Comparison of ENCODE assay signal across 11 mouse cellular contexts in the genomic region with DNA sequence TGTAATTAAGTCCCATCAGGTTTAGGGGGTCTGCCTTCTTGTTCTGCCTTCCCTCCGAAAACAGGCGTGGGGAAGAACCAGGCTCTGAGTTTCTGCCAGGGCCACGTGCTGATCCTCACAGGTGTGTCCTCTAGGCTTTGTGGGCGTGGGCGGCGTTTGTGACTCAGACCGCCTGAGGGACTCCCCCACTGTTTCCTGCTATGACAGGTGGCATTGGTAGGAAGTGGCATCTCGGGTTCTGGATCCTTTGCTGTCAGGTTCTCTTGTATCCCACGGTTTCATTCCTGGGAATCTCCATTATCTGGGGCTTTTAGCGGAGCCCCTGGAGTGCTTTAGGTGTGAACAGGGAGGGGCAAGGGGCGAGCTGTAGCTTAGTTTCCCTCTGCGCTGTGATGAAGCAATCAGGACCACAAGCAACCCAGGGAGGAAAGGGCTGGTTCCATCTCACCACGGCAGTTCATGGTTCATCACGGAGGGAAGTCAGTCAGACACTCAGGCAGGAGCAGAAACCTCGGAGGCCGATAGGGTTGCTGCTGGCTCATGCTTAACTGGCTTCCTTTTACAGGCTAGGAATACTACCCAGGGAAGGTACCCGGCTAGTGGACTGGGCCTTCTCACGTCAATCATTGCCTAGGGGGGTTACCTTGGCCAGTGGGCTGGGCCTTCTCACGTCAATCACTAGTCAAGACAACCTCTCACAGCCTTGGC. TPM values are rescaled to one million over a fixed set of nuclear protein-coding genes. Genes with fewer than 3 reads are reported as not detected.
A peak's percentile ranks its signal among the peaks of the same experiment; 100 is the strongest.
DNase-seq lines count a peak whose midpoint lies in the region; ATAC-seq lines count a peak whose summit lies in the region.
"Had no signal": no experiment of that assay in that cellular context is flagged by ENCODE, and none has a peak within 500 bp of the region (broad histone marks: within the 10 kb centered on the region; RNA-seq: fewer than 3 reads in every experiment).

No protein-coding gene starts in this region.

- no peak overlapping the region for H3K27ac ChIP-seq in midbrain, embryonic 16.5 days (ENCODE audit: low read length)
- H3K27ac ChIP-seq: embryonic facial prominence, embryonic 13.5 days; limb, embryonic 12.5 days had no signal

- H3K27me3 ChIP-seq in midbrain, embryonic 16.5 days (ENCODE audit: control insufficient read depth, insufficient read depth, low read depth, low read length) = no peaks in the 10 kb centered on the region; the same call in 1 of the 2 replicates

- H3K4me1 ChIP-seq in midbrain, embryonic 16.5 days (ENCODE audit: control insufficient read depth, insufficient read depth, low read length) = no peaks in the 10 kb centered on the region

- H3K4me2 ChIP-seq in midbrain, embryonic 16.5 days (ENCODE audit: low read length) = no peak overlapping the region
- H3K4me2 ChIP-seq: embryonic facial prominence, embryonic 13.5 days; limb, embryonic 12.5 days had no signal

- H3K4me3 ChIP-seq in midbrain, embryonic 16.5 days (ENCODE audit: low read depth, low read length) = no peak overlapping the region
- H3K4me3 ChIP-seq: embryonic facial prominence, embryonic 13.5 days; limb, embryonic 12.5 days had no signal

- no peaks in the 10 kb centered on the region for H3K36me3 ChIP-seq in midbrain, embryonic 16.5 days (ENCODE audit: control insufficient read depth, insufficient read depth, low read length)
- H3K36me3 ChIP-seq: embryonic facial prominence, embryonic 13.5 days; limb, embryonic 12.5 days had no signal

- 74% methylated on average over 19 of the region's 19 CpGs for WGBS in midbrain, embryonic 16.5 days

- peak; percentile 79 to 83 for ATAC-seq in hematopoietic stem cell, adult 5-6 weeks (replicated peaks in 1 of 2; ENCODE audit: insufficient read depth in 1 of 2, low FRiP score in 2 of 2, low TSS enrichment in 1 of 2, low read depth in 1 of 2, poor library complexity in 2 of 2, severe bottlenecking in 2 of 2)
- peak; percentile 79 for ATAC-seq in neutrophil, adult 5-6 weeks (ENCODE audit: extremely low read depth, insufficient number of reproducible peaks, low FRiP score, poor library complexity, severe bottlenecking)
- ATAC-seq in midbrain, embryonic 16.5 days = no peak
- ATAC-seq in erythroid progenitor cell, adult 5-6 weeks (replicated peaks; ENCODE audit: low FRiP score, poor library complexity, severe bottlenecking) = no peak

- DNase-seq in right cerebral cortex, postnatal 25 days = peak; percentile 38
- DNase-seq in right cerebral cortex, postnatal 10 days (ENCODE audit: low spot score in 2 of 2) = no peak
- peak; percentile 80 for DNase-seq in thymus, postnatal 4 days
- DNase-seq: gastrocnemius, postnatal 36 days; kidney, adult 11 months had no signal

- H3K9ac ChIP-seq in midbrain, embryonic 16.5 days (ENCODE audit: low read depth, low read length) = no peak overlapping the region
- H3K9ac ChIP-seq: embryonic facial prominence, embryonic 13.5 days; limb, embryonic 12.5 days had no signal

- H3K9me3 ChIP-seq in midbrain, embryonic 16.5 days (replicated peaks; ENCODE audit: control insufficient read depth, low read length, poor library complexity, severe bottlenecking) = no peaks in the 10 kb centered on the region
- H3K9me3 ChIP-seq: embryonic facial prominence, embryonic 13.5 days had no signal

RNA-seq across cellular contexts. Expression of gene Emc8, which starts 33.5 kb away (rescaled TPM):
- total RNA-seq in hematopoietic stem cell, adult 5-6 weeks (2017) = 34.8 and 40.2 TPM in 2 replicates
- 17.9 and 21.1 TPM in 2 replicates for total RNA-seq in neutrophil, adult 5-6 weeks (2017)
- polyA plus RNA-seq in midbrain, embryonic 16.5 days (2015; fragmentation: Nextera tagmentation; extraction: Ambion mirVana) = 99.5 and 105 TPM in 2 replicates
- 34.4 and 49.0 TPM in 2 replicates for total RNA-seq in erythroid progenitor cell, adult 5-6 weeks (2015; ENCODE audit: low replicate concordance)
- 11.4 and 48.0 TPM in 2 replicates for total RNA-seq in erythroid progenitor cell, adult 5-6 weeks (2017; ENCODE audit: low replicate concordance)

RNA-seq across cellular contexts. Expression of gene Cox4i1, which starts 33.9 kb away (rescaled TPM):
- total RNA-seq in hematopoietic stem cell, adult 5-6 weeks (2017) = 291 and 395 TPM in 2 replicates
- total RNA-seq in neutrophil, adult 5-6 weeks (2017) = 180 and 197 TPM in 2 replicates
- polyA plus RNA-seq in midbrain, embryonic 16.5 days (2015; fragmentation: Nextera tagmentation; extraction: Ambion mirVana) = 1,051 and 1,134 TPM in 2 replicates
- total RNA-seq in erythroid progenitor cell, adult 5-6 weeks (2015; ENCODE audit: low replicate concordance) = 389 and 392 TPM in 2 replicates
- total RNA-seq in erythroid progenitor cell, adult 5-6 weeks (2017; ENCODE audit: low replicate concordance) = 156 and 224 TPM in 2 replicates

RNA-seq across cellular contexts. Expression of gene Gm27021, which starts 34.0 kb away (rescaled TPM):
- total RNA-seq in hematopoietic stem cell, adult 5-6 weeks (2017) = not detected in 2 replicates
- not detected in 2 replicates for total RNA-seq in neutrophil, adult 5-6 weeks (2017)
- 4.7 and 5.6 TPM in 2 replicates for polyA plus RNA-seq in midbrain, embryonic 16.5 days (2015; fragmentation: Nextera tagmentation; extraction: Ambion mirVana)
- total RNA-seq in erythroid progenitor cell, adult 5-6 weeks (2015; ENCODE audit: low replicate concordance) = not detected in 2 replicates
- not detected in 2 replicates for total RNA-seq in erythroid progenitor cell, adult 5-6 weeks (2017; ENCODE audit: low replicate concordance)
- total RNA-seq: gastrocnemius, postnatal 36 days had no signal

RNA-seq across cellular contexts. Expression of gene Irf8, which starts 34.2 kb away (rescaled TPM):
- 18.7 and 31.0 TPM in 2 replicates for total RNA-seq in hematopoietic stem cell, adult 5-6 weeks (2017)
- total RNA-seq in neutrophil, adult 5-6 weeks (2017) = 139 and 159 TPM in 2 replicates
- polyA plus RNA-seq in midbrain, embryonic 16.5 days (2015; fragmentation: Nextera tagmentation; extraction: Ambion mirVana) = 3.9 TPM in 2 replicates
- 11.9 and 18.9 TPM in 2 replicates for total RNA-seq in erythroid progenitor cell, adult 5-6 weeks (2015; ENCODE audit: low replicate concordance)
- total RNA-seq in erythroid progenitor cell, adult 5-6 weeks (2017; ENCODE audit: low replicate concordance) = 11.4 and 20.3 TPM in 2 replicates

RNA-seq across cellular contexts. Expression of gene 1190005I06Rik, which starts 54.5 kb away (rescaled TPM):
- 1.6 TPM in 1 of 2 replicates, not detected in the other for total RNA-seq in hematopoietic stem cell, adult 5-6 weeks (2017)
- not detected in 2 replicates for total RNA-seq in neutrophil, adult 5-6 weeks (2017)
- 18.2 and 22.2 TPM in 2 replicates for polyA plus RNA-seq in midbrain, embryonic 16.5 days (2015; fragmentation: Nextera tagmentation; extraction: Ambion mirVana)
- total RNA-seq in erythroid progenitor cell, adult 5-6 weeks (2015; ENCODE audit: low replicate concordance) = not detected in 2 replicates
- total RNA-seq in erythroid progenitor cell, adult 5-6 weeks (2017; ENCODE audit: low replicate concordance) = not detected in 2 replicates

Comparison
In these comparisons a context has a peak if more than half of its experiments do, and no peak if none do; other contexts are left out.
1. DNase-seq: peak in right cerebral cortex, postnatal 25 days (single experiment) and thymus, postnatal 4 days (single experiment); none in right cerebral cortex, postnatal 10 days (0 of 2).
2. ATAC-seq: peak in hematopoietic stem cell, adult 5-6 weeks (2 of 2) and neutrophil, adult 5-6 weeks (single experiment); none in midbrain, embryonic 16.5 days (single experiment) and erythroid progenitor cell, adult 5-6 weeks (single experiment).